In the genomic region with DNA sequence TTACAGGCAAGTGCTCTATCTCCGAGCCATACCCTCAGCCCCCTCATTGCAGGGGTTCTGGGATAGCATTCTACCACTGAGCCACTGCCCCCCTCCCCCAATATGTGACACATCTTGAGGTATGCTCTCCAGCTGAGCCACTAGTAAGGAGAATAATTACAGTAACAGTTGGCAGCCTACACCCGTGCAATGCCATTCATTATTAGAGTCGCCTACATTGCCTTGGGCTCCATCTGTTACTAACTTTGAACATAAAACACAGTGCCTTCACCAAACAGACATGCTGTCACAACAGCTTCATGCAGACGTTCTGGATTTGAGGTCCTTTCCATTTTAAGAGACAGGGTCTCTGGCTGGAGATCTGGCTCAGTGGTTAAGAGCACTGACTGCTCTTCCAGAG, we compare ENCODE assay signal across 13 mouse cellular contexts. TPM values are rescaled to one million over a fixed set of nuclear protein-coding genes. Genes with fewer than 3 reads are reported as not detected.
DNase-seq lines count a peak whose midpoint lies in the region; ATAC-seq and TF ChIP-seq lines count a peak whose summit lies in the region.
"Had no signal": no experiment of that assay in that cellular context is flagged by ENCODE, and none has a peak within 500 bp of the region (broad histone marks: within the 10 kb centered on the region; RNA-seq: fewer than 3 reads in every experiment).

No protein-coding gene starts in this region.

- H3K9me3 ChIP-seq in forebrain, embryonic 12.5 days, result no peaks in the 10 kb centered on the region
- no peaks in the 10 kb centered on the region for H3K9me3 ChIP-seq in forebrain, embryonic 11.5 days (ENCODE audit: control insufficient read depth, low read length)
- H3K9me3 ChIP-seq in liver, postnatal 0 days (ENCODE audit: low read length), result no peaks in the 10 kb centered on the region
- H3K9me3 ChIP-seq in liver, embryonic 11.5 days (ENCODE audit: control insufficient read depth, low read length), result no peaks in the 10 kb centered on the region
- H3K9me3 ChIP-seq in forebrain, embryonic 16.5 days (ENCODE audit: control insufficient read depth, low read length), result no peaks in the 10 kb centered on the region
- H3K9me3 ChIP-seq in neural tube, embryonic 14.5 days (ENCODE audit: control insufficient read depth, low read length), result no peaks in the 10 kb centered on the region
- H3K9me3 ChIP-seq: limb, embryonic 13.5 days; stomach, embryonic 15.5 days had no signal

- H3K4me2 ChIP-seq in forebrain, embryonic 12.5 days, result no peak overlapping the region
- H3K4me2 ChIP-seq in forebrain, embryonic 11.5 days (ENCODE audit: low read depth, low read length, severe bottlenecking), result no peak overlapping the region
- no peak overlapping the region for H3K4me2 ChIP-seq in liver, postnatal 0 days (ENCODE audit: low read depth, low read length)
- H3K4me2 ChIP-seq in liver, embryonic 11.5 days, result no peak overlapping the region
- H3K4me2 ChIP-seq in forebrain, embryonic 16.5 days (ENCODE audit: low read length), result no peak overlapping the region
- H3K4me2 ChIP-seq in neural tube, embryonic 14.5 days (ENCODE audit: low read depth, low read length), result no peak overlapping the region
- H3K4me2 ChIP-seq: limb, embryonic 13.5 days; lung, embryonic 14.5 days; stomach, embryonic 15.5 days had no signal

- no peak overlapping the region for H3K27ac ChIP-seq in forebrain, embryonic 12.5 days
- no peak overlapping the region for H3K27ac ChIP-seq in forebrain, embryonic 11.5 days (ENCODE audit: low read depth, low read length)
- 0 out of 2 replicates have a peak overlapping the region, but pooled peaks have one; percentile 87 for H3K27ac ChIP-seq in liver, postnatal 0 days (ENCODE audit: low read depth)
- no peak overlapping the region for H3K27ac ChIP-seq in liver, embryonic 11.5 days (ENCODE audit: low read depth, low read length)
- no peak overlapping the region for H3K27ac ChIP-seq in forebrain, embryonic 16.5 days (ENCODE audit: low read length)
- H3K27ac ChIP-seq in neural tube, embryonic 14.5 days (ENCODE audit: low read depth, low read length), result no peak overlapping the region
- H3K27ac ChIP-seq: limb, embryonic 13.5 days; stomach, embryonic 15.5 days had no signal

- no peaks in the 10 kb centered on the region for H3K27me3 ChIP-seq in forebrain, embryonic 12.5 days
- H3K27me3 ChIP-seq in forebrain, embryonic 11.5 days (ENCODE audit: control insufficient read depth, insufficient read depth, low read length), result no peaks in the 10 kb centered on the region
- no peaks in the 10 kb centered on the region for H3K27me3 ChIP-seq in liver, postnatal 0 days (ENCODE audit: insufficient read depth, low read length)
- no peaks in the 10 kb centered on the region for H3K27me3 ChIP-seq in liver, embryonic 11.5 days (replicated peaks; ENCODE audit: control insufficient read depth, insufficient read depth, low read length)
- H3K27me3 ChIP-seq in forebrain, embryonic 16.5 days (replicated peaks; ENCODE audit: control insufficient read depth, insufficient read depth, low read length), result no peaks in the 10 kb centered on the region
- H3K27me3 ChIP-seq in neural tube, embryonic 14.5 days (ENCODE audit: control insufficient read depth, insufficient read depth, low read length), result no peaks in the 10 kb centered on the region
- H3K27me3 ChIP-seq: limb, embryonic 13.5 days; stomach, embryonic 15.5 days had no signal

- H3K4me1 ChIP-seq in forebrain, embryonic 12.5 days, result no peaks in the 10 kb centered on the region
- H3K4me1 ChIP-seq in forebrain, embryonic 11.5 days (replicated peaks; ENCODE audit: control insufficient read depth, insufficient read depth, low read length), result no peaks in the 10 kb centered on the region
- H3K4me1 ChIP-seq in liver, postnatal 0 days (ENCODE audit: insufficient read depth), result peaks cover 16% of the 10 kb centered on the region
- H3K4me1 ChIP-seq in liver, embryonic 11.5 days (replicated peaks; ENCODE audit: control insufficient read depth, insufficient read depth, low read length), result no peaks in the 10 kb centered on the region
- H3K4me1 ChIP-seq in forebrain, embryonic 16.5 days (replicated peaks; ENCODE audit: control insufficient read depth, insufficient read depth, low read length), result no peaks in the 10 kb centered on the region
- no peaks in the 10 kb centered on the region for H3K4me1 ChIP-seq in neural tube, embryonic 14.5 days (ENCODE audit: control insufficient read depth, insufficient read depth, low read length)
- H3K4me1 ChIP-seq: limb, embryonic 13.5 days; stomach, embryonic 15.5 days had no signal

- no peak overlapping the region for H3K4me3 ChIP-seq in forebrain, embryonic 12.5 days (replicated peaks)
- no peak overlapping the region for H3K4me3 ChIP-seq in forebrain, embryonic 11.5 days (ENCODE audit: low read depth, low read length)
- no peak overlapping the region for H3K4me3 ChIP-seq in liver, postnatal 0 days (ENCODE audit: low read depth, low read length)
- H3K4me3 ChIP-seq in liver, embryonic 11.5 days (ENCODE audit: low read depth, low read length), result no peak overlapping the region
- no peak overlapping the region for H3K4me3 ChIP-seq in forebrain, embryonic 16.5 days (replicated peaks; ENCODE audit: low read length)
- no peak overlapping the region for H3K4me3 ChIP-seq in neural tube, embryonic 14.5 days (ENCODE audit: low read depth, low read length)
- H3K4me3 ChIP-seq: limb, embryonic 13.5 days; stomach, embryonic 15.5 days had no signal

- no peak for TF ChIP-seq CTCF in liver, postnatal 0 days (IDR thresholded peaks at IDR 0.05; ENCODE audit: low read depth)

- no peak for DNase-seq in forebrain, embryonic 11.5 days (ENCODE audit: low spot score)
- no peak for DNase-seq in liver, postnatal 0 days
- no peak for DNase-seq in liver, embryonic 11.5 days (ENCODE audit: low spot score)
- DNase-seq in urinary bladder, adult 18-20 months (ENCODE audit: low spot score in 2 of 2), result no peak
- DNase-seq: cerebellum, postnatal 25 days; lung, embryonic 14.5 days; thymus, postnatal 25 days had no signal

- ATAC-seq in forebrain, embryonic 12.5 days (ENCODE audit: low FRiP score), result peak; percentile 49; the same call in 1 of the 2 replicates
- no peak for ATAC-seq in forebrain, embryonic 11.5 days (replicated peaks; ENCODE audit: low FRiP score)
- no peak for ATAC-seq in liver, postnatal 0 days
- no peak for ATAC-seq in liver, embryonic 11.5 days (replicated peaks; ENCODE audit: low FRiP score)
- peak; percentile 85 for ATAC-seq in forebrain, embryonic 16.5 days
- peak; percentile 64 for ATAC-seq in neural tube, embryonic 14.5 days (ENCODE audit: low read depth)
- no peak for ATAC-seq in megakaryocyte, adult 5-6 weeks (ENCODE audit: poor library complexity, severe bottlenecking)

- WGBS in forebrain, embryonic 12.5 days, result 71% methylated on average over 4 of the region's 4 CpGs
- 84% methylated on average over 4 of the region's 4 CpGs for WGBS in forebrain, embryonic 11.5 days
- 74% methylated on average over 4 of the region's 4 CpGs for WGBS in liver, postnatal 0 days (ENCODE audit: insufficient replicate concordance)
- WGBS in liver, embryonic 11.5 days, result 72% methylated on average over 4 of the region's 4 CpGs
- 45% methylated on average over 4 of the region's 4 CpGs for WGBS in forebrain, embryonic 16.5 days
- WGBS in neural tube, embryonic 14.5 days, result 56% methylated on average over 4 of the region's 4 CpGs

- H3K9ac ChIP-seq in forebrain, embryonic 12.5 days, result no peak overlapping the region
- H3K9ac ChIP-seq in forebrain, embryonic 11.5 days (ENCODE audit: low read length), result no peak overlapping the region
- H3K9ac ChIP-seq in liver, postnatal 0 days (replicated peaks), result no peak overlapping the region
- H3K9ac ChIP-seq in liver, embryonic 11.5 days (ENCODE audit: low read depth, low read length), result no peak overlapping the region
- H3K9ac ChIP-seq in forebrain, embryonic 16.5 days (replicated peaks; ENCODE audit: low read depth, low read length), result no peak overlapping the region
- no peak overlapping the region for H3K9ac ChIP-seq in neural tube, embryonic 14.5 days (replicated peaks; ENCODE audit: low read depth, low read length)
- H3K9ac ChIP-seq: limb, embryonic 13.5 days; lung, embryonic 14.5 days; stomach, embryonic 15.5 days had no signal

- no peaks in the 10 kb centered on the region for H3K36me3 ChIP-seq in forebrain, embryonic 12.5 days (replicated peaks)
- H3K36me3 ChIP-seq in forebrain, embryonic 11.5 days (ENCODE audit: control insufficient read depth, insufficient read depth, low read length), result no peaks in the 10 kb centered on the region
- H3K36me3 ChIP-seq in liver, postnatal 0 days (replicated peaks; ENCODE audit: insufficient read depth, low read length), result peaks cover 17% of the 10 kb centered on the region; the same call in 1 of the 2 replicates
- no peaks in the 10 kb centered on the region for H3K36me3 ChIP-seq in liver, embryonic 11.5 days (ENCODE audit: control insufficient read depth, insufficient read depth, low read length)
- no peaks in the 10 kb centered on the region for H3K36me3 ChIP-seq in forebrain, embryonic 16.5 days (ENCODE audit: control insufficient read depth, insufficient read depth)
- H3K36me3 ChIP-seq in neural tube, embryonic 14.5 days (ENCODE audit: control insufficient read depth, insufficient read depth, low read length), result no peaks in the 10 kb centered on the region
- H3K36me3 ChIP-seq: limb, embryonic 13.5 days; stomach, embryonic 15.5 days had no signal

- TF ChIP-seq EP300 in liver, postnatal 0 days (IDR thresholded peaks at IDR 0.05; ENCODE audit: low read depth), result no peak

RNA-seq across cellular contexts. Expression of a gene that starts 33.4 kb away (rescaled TPM):
- polyA plus RNA-seq in forebrain, embryonic 12.5 days (2016; fragmentation: Nextera tagmentation; extraction: Ambion mirVana), result 0.41 and 0.64 TPM in 2 replicates
- 0.44 and 0.87 TPM in 2 replicates for polyA plus RNA-seq in forebrain, embryonic 11.5 days (2014; fragmentation: Nextera tagmentation; extraction: Ambion mirVana)
- 52.2 and 59.7 TPM in 2 replicates for polyA plus RNA-seq in liver, postnatal 0 days (2015; fragmentation: Nextera tagmentation; extraction: Ambion mirVana)
- polyA plus RNA-seq in liver, embryonic 11.5 days (2014; fragmentation: Nextera tagmentation; extraction: Ambion mirVana), result 0.48 and 0.61 TPM in 2 replicates
- polyA plus RNA-seq in forebrain, embryonic 16.5 days (2015; fragmentation: Nextera tagmentation; extraction: Ambion mirVana), result 0.81 and 1.4 TPM in 2 replicates
- 2.3 and 3.9 TPM in 2 replicates for polyA plus RNA-seq in neural tube, embryonic 14.5 days (2014; fragmentation: Nextera tagmentation; extraction: Ambion mirVana)
- 0.66 and 0.91 TPM in 2 replicates for total RNA-seq in megakaryocyte, adult 5-6 weeks (2015)
- total RNA-seq in megakaryocyte, adult 5-6 weeks (2017), result 1.1 and 1.5 TPM in 2 replicates

RNA-seq across cellular contexts. Expression of a gene that starts 38.9 kb away (rescaled TPM):
- 10.6 and 10.9 TPM in 2 replicates for polyA plus RNA-seq in forebrain, embryonic 12.5 days (2016; fragmentation: Nextera tagmentation; extraction: Ambion mirVana)
- polyA plus RNA-seq in forebrain, embryonic 11.5 days (2014; fragmentation: Nextera tagmentation; extraction: Ambion mirVana), result 10.4 and 10.5 TPM in 2 replicates
- polyA plus RNA-seq in liver, postnatal 0 days (2015; fragmentation: Nextera tagmentation; extraction: Ambion mirVana), result 3.8 and 3.9 TPM in 2 replicates
- 4.0 and 4.3 TPM in 2 replicates for polyA plus RNA-seq in liver, embryonic 11.5 days (2014; fragmentation: Nextera tagmentation; extraction: Ambion mirVana)
- polyA plus RNA-seq in forebrain, embryonic 16.5 days (2015; fragmentation: Nextera tagmentation; extraction: Ambion mirVana), result 8.2 and 9.0 TPM in 2 replicates
- 15.4 and 16.3 TPM in 2 replicates for polyA plus RNA-seq in neural tube, embryonic 14.5 days (2014; fragmentation: Nextera tagmentation; extraction: Ambion mirVana)
- total RNA-seq in megakaryocyte, adult 5-6 weeks (2015), result 0.62 and 0.89 TPM in 2 replicates
- 0.89 and 1.1 TPM in 2 replicates for total RNA-seq in megakaryocyte, adult 5-6 weeks (2017)

RNA-seq across cellular contexts. Expression of a gene that starts 43.8 kb away (rescaled TPM):
- polyA plus RNA-seq in forebrain, embryonic 12.5 days (2016; fragmentation: Nextera tagmentation; extraction: Ambion mirVana), result 23.8 and 31.4 TPM in 2 replicates
- polyA plus RNA-seq in forebrain, embryonic 11.5 days (2014; fragmentation: Nextera tagmentation; extraction: Ambion mirVana), result 24.7 and 25.9 TPM in 2 replicates
- polyA plus RNA-seq in liver, postnatal 0 days (2015; fragmentation: Nextera tagmentation; extraction: Ambion mirVana), result 5.1 and 6.3 TPM in 2 replicates
- polyA plus RNA-seq in liver, embryonic 11.5 days (2014; fragmentation: Nextera tagmentation; extraction: Ambion mirVana), result 21.3 and 21.8 TPM in 2 replicates
- 16.5 and 17.3 TPM in 2 replicates for polyA plus RNA-seq in forebrain, embryonic 16.5 days (2015; fragmentation: Nextera tagmentation; extraction: Ambion mirVana)
- 25.9 and 27.2 TPM in 2 replicates for polyA plus RNA-seq in neural tube, embryonic 14.5 days (2014; fragmentation: Nextera tagmentation; extraction: Ambion mirVana)
- 19.8 and 24.2 TPM in 2 replicates for total RNA-seq in megakaryocyte, adult 5-6 weeks (2015)
- 8.8 and 11.4 TPM in 2 replicates for total RNA-seq in megakaryocyte, adult 5-6 weeks (2017)

Comparison
In these comparisons a context has a peak if more than half of its experiments do, and no peak if none do; other contexts are left out.
1. ATAC-seq: peak in forebrain, embryonic 12.5 days (single experiment), forebrain, embryonic 16.5 days (single experiment) and neural tube, embryonic 14.5 days (single experiment); none in forebrain, embryonic 11.5 days (single experiment), liver, postnatal 0 days (single experiment), liver, embryonic 11.5 days (single experiment) and megakaryocyte, adult 5-6 weeks (single experiment).
2. RNA of a gene that starts 33.4 kb away (polyA plus RNA-seq): 52.2 to 59.7 TPM in liver, postnatal 0 days; 2.3 to 3.9 TPM in neural tube, embryonic 14.5 days, 0.81 to 1.4 TPM in forebrain, embryonic 16.5 days, 0.44 to 0.87 TPM in forebrain, embryonic 11.5 days, 0.41 to 0.64 TPM in forebrain, embryonic 12.5 days and 0.48 to 0.61 TPM in liver, embryonic 11.5 days; every median in the first group is over 10 times any median in the second.